Mouse (Mus musculus) ES-E14 (cell line): ENCODE results near the gene Asic4.

ENCODE experiments used
- CHD2 ChIP-seq: IDR thresholded peaks from 2 replicates; pipeline ENCODE4 v1.6.1; 2014; ENCODE audit warnings: mild to moderate bottlenecking, low read depth, low read length, inconsistent platforms
- HCFC1 ChIP-seq: IDR thresholded peaks from 2 replicates; pipeline ENCODE4 v1.6.1; 2012; ENCODE audit warnings: low read length, inconsistent platforms, borderline replicate concordance; ENCODE audit not compliant: insufficient read depth
- MAFK ChIP-seq: IDR thresholded peaks from 2 replicates; pipeline ENCODE4 v1.6.1; 2014; ENCODE audit warnings: mild to moderate bottlenecking, low read depth, low read length, inconsistent platforms; ENCODE audit not compliant: insufficient read depth
- ZC3H11A ChIP-seq: IDR thresholded peaks from 2 replicates; pipeline ENCODE4 v1.6.1; 2012; ENCODE audit warnings: low read depth, mild to moderate bottlenecking, inconsistent platforms, low read length, borderline replicate concordance
- ZNF384 ChIP-seq: IDR thresholded peaks from 2 replicates; pipeline ENCODE4 v1.6.1; 2012; ENCODE audit warnings: low read depth, low read length, inconsistent platforms

DNA sequence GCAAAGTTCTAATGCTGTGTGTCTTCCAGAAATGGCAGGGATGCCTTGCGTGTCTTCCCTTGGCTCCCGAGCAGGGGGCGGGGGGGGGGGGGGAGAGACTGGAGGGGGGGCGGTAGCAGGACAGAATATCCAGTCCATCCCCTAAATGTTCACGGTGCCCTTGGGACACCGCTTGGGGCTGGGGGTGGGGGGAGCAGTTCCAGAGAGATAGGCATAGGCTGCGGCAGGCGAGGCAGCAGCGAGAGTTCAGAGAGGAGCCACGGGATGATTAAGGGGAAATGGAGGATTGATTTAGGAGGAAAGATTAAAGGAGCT, 7.4 kb downstream of the Asic4 start:
- no peak for TF ChIP-seq HCFC1
- no peak for TF ChIP-seq CHD2
- TF ChIP-seq MAFK, result no peak
- TF ChIP-seq ZNF384, result no peak
- no peak for TF ChIP-seq ZC3H11A
